Mouse (Mus musculus) embryonic facial prominence, embryonic 14.5 days (tissue): ENCODE measurements around the gene Cnpy1. TPM values are rescaled to one million over a fixed set of nuclear protein-coding genes. Genes with fewer than 3 reads are reported as not detected.
A peak's percentile ranks its signal among the peaks of the same experiment; 100 is the strongest.

Source experiments
- ATAC-seq: fragments of 200-750 bp; cut with Nextera tagmentation; 2 replicates; pipeline ENCODE4 v1.8.0; 2017; ENCODE audit warnings: low read depth, moderate number of reproducible peaks, moderate TSS enrichment
- DNase-seq: peaks from one replicate; pipeline ENCODE4 v3.0.0-alpha.2; 2015; ENCODE audit warnings: low spot score
- H3K27ac ChIP-seq: fragments of 300-500 bp; sonication (generic); replicated peaks from 2 replicates; pipeline ENCODE4 v1.5.1; 2014; ENCODE audit warnings: low read depth, mild to moderate bottlenecking, low read length, moderate library complexity
- H3K27me3 ChIP-seq: fragments of 300-500 bp; sonication (generic); replicated peaks from 2 replicates; pipeline ENCODE4 v1.6.1; 2014; ENCODE audit warnings: low read length; ENCODE audit not compliant: control insufficient read depth, insufficient read depth
- H3K36me3 ChIP-seq: fragments of 300-500 bp; sonication (generic); 2 replicates; pipeline ENCODE4 v1.6.1; 2014; ENCODE audit warnings: low read length, mixed read lengths; ENCODE audit not compliant: control insufficient read depth, insufficient read depth
- H3K4me1 ChIP-seq: fragments of 300-500 bp; sonication (generic); 2 replicates; pipeline ENCODE4 v1.6.1; 2014; ENCODE audit warnings: antibody characterized with exemption, low read length; ENCODE audit not compliant: control insufficient read depth, insufficient read depth
- H3K4me2 ChIP-seq: fragments of 300-500 bp; sonication (generic); 2 replicates; pipeline ENCODE4 v1.6.1; 2014; ENCODE audit warnings: low read depth, mild to moderate bottlenecking, low read length, moderate library complexity, mixed read lengths
- H3K4me3 ChIP-seq: fragments of 300-500 bp; sonication (generic); 2 replicates; pipeline ENCODE4 v1.5.1; 2014; ENCODE audit warnings: low read depth, mild to moderate bottlenecking, low read length
- H3K9ac ChIP-seq: fragments of 300-500 bp; sonication (generic); 2 replicates; pipeline ENCODE4 v1.6.1; 2014; ENCODE audit warnings: low read depth, mild to moderate bottlenecking, low read length, moderate library complexity, mixed read lengths
- H3K9me3 ChIP-seq: fragments of 300-500 bp; sonication (generic); 2 replicates; pipeline ENCODE4 v1.6.1; 2016; ENCODE audit warnings: low read length; ENCODE audit not compliant: control insufficient read depth
- WGBS: fragments of 180-500 bp; shearing (Covaris S2); extraction: QIAGEN DNeasy Blood & Tissue Kit; methylation state at CpG from one replicate; pipeline ENCODE4 v1.1.7; 2014; 5-methylcytosine and 5-hydroxymethylcytosine counted together
- polyA plus RNA-seq: library from polyadenylated mRNA; unstranded; fragments of >200 nt; fragmentation: Nextera tagmentation; extraction: Ambion mirVana; gene quantifications from 2 replicates; pipeline ENCODE4 v1.2.1, GENCODE M21; 2014

Gene Cnpy1
- polyA plus RNA-seq, 1 experiment from 2014 or later: 1.7 TPM

DNA sequence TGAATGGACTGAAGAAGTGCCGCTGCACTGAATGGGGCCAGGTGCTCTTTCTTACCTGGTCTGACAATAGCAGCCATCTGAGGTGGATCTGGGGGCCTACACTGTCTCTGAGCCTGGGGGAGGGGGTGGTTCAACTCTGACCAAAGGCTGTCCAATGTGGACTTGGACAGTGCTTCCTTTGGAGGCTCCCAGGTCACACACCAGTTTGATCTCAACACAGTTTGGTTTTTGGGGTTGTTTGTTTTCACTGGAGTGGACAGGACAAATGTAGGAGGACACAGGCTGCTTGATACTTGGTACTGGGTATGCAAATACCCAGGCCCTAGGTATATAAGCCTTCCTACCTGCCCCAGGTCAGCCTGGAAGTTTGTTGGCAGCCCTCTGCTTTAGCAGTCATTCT is 71.9 kb downstream of the Cnpy1 start:
- Histone ChIP-seq H3K4me3 (no peak overlapping the region), H3K27ac (no peak overlapping the region)
- DNase-seq: no peak

DNA sequence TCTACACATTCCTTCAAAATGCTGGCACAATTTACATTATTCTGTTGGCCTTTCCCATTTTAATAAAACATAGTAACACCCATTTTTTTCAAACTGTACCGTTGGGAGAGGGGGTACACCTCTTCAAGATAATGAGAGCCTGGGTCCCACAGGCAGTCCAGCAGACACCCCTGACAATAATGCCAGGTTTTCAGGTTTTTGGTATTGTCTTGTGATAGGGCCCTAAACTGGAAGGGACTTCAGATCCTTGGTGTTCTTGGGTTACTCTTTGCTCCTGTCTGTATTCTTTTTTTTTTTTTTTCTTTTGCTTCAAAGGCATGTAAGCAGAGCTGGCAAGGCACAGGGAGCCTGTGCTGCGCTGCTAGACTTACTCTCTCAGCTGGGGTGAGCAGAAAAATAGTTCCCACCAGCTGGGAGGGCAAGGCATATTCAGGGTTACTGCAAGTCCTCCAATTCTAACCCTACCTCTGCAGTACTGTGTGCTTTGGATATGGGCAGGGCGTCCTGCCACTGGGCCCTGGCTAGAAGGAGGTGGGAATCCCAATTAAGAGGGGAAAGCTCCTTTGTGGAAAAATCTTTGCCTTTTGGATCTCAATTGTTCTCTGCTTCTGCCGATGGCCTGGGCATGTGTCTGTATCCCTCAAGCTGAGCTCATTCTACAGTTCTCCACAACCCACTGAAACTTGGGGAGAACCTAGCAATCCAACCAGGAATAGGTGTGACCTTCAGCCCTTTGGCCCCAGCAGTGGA is 72.5 kb downstream of the Cnpy1 start:
- H3K27me3 ChIP-seq: peaks cover 94% of the 10 kb centered on the region
- DNase-seq (no peak), ATAC-seq (no peak)
- no peak overlapping the region for H3K27ac ChIP-seq
- H3K36me3 ChIP-seq: no peaks in the 10 kb centered on the region
- no peak overlapping the region for H3K4me2 ChIP-seq
- no peak overlapping the region for H3K9ac ChIP-seq
- no peaks in the 10 kb centered on the region for H3K9me3 ChIP-seq
- 4% methylated on average over 4 of the region's 4 CpGs for WGBS
- H3K4me1 ChIP-seq: no peaks in the 10 kb centered on the region; the same call in 1 of the 2 replicates
- H3K4me3 ChIP-seq: no peak overlapping the region

More for the DNA sequence above, 71.9 kb downstream of the Cnpy1 start:
- Histone ChIP-seq H3K36me3 (no peaks in the 10 kb centered on the region), H3K27me3 (peaks cover 94% of the 10 kb centered on the region), H3K9ac (no peak overlapping the region), H3K9me3 (no peaks in the 10 kb centered on the region), H3K4me1 (no peaks in the 10 kb centered on the region; the same call in 1 of the 2 replicates), H3K4me2 (no peak overlapping the region)
- no peak for ATAC-seq
- 9% methylated on average over 1 of the region's 1 CpGs for WGBS

DNA sequence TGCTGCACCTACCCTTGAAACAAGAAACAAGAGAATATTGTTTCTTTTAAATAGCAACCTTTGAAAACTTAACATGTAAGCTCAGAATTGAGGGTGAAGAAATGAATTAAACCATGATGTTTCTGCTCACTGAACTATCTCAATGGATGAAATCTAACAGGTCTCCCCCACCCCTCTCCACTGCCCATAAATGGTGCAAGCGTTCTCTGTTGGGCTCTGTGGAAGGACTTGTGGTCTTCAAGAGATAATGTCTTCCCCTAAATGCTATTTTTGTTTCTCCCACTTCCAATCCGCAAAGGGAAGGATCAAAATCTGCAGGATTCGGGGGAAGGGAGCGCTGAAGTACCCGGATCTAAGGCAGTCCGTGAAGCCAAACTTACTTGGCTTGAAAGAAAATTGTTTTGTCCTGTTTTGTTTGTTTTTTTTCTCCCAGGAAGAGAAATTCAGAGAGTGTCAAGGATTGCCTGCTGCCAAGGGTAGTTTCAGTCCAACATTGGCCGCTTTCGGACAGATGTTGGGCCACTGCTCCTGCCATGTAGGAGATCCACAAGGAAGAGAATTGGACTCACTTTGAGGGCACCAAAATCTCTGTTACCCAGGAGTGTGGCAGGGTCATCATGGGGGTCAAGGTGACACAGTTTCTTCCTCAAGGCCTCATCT is 73.2 kb downstream of the Cnpy1 start:
- H3K9ac ChIP-seq: no peak overlapping the region
- no peaks in the 10 kb centered on the region for H3K36me3 ChIP-seq
- WGBS: 6% methylated on average over 8 of the region's 8 CpGs
- no peak overlapping the region for H3K4me2 ChIP-seq
- H3K27ac ChIP-seq: no peak overlapping the region
- no peak for DNase-seq
- H3K4me1 ChIP-seq: no peaks in the 10 kb centered on the region; the same call in 1 of the 2 replicates
- no peak for ATAC-seq
- H3K9me3 ChIP-seq: no peaks in the 10 kb centered on the region
- H3K4me3 ChIP-seq: no peak overlapping the region
- peaks cover 96% of the 10 kb centered on the region for H3K27me3 ChIP-seq

DNA sequence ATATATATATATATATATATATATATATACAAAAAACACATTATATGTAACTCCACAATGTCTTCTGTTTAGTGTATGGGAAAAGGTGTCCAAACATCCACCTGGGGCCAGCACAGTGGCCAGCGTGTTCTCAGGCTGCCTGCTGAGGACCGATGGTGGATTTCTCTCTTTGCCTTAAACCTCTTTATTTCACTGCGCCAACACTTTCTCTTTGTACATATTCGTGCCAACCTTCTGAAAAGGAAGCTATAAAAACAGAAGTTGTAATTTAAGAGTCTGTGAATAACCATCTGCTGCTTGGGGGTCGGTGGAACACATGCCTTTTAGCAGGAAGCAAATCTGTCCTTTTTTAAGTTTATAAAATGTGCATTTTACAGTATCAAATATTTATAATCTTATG is 73.9 kb downstream of the Cnpy1 start:
- 11% methylated on average over 5 of the region's 5 CpGs for WGBS
- ATAC-seq: no peak
- no peak for DNase-seq
- no peak overlapping the region for H3K4me3 ChIP-seq
- H3K27ac ChIP-seq: no peak overlapping the region
- H3K27me3 ChIP-seq: peaks cover 97% of the 10 kb centered on the region
- no peak overlapping the region for H3K9ac ChIP-seq
- no peak overlapping the region for H3K4me2 ChIP-seq
- H3K9me3 ChIP-seq: no peaks in the 10 kb centered on the region
- no peaks in the 10 kb centered on the region; the same call in 1 of the 2 replicates for H3K4me1 ChIP-seq
- H3K36me3 ChIP-seq: no peaks in the 10 kb centered on the region

DNA sequence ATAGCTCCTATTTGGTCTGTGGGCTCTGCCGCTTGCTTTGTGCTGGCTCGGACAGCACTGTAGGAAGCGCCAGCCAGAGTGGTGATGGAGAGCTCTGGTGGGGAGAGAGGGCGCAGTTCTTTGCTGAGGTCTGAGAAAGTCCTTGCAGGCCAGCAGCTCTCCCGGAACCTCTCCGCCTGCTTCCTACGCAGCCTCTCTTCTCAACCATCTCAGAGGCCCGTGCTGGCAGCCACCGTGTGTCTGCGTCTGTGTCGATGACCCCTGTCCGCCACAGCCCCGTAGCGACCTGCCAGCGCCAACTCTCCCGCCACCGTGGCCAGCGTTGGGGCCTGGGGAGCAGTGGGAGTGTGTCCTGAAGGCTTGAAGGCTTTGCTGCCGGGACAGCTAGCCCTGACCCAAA is 74.7 kb downstream of the Cnpy1 start:
- DNase-seq: no peak
- Histone ChIP-seq H3K36me3 (no peaks in the 10 kb centered on the region), H3K9me3 (no peaks in the 10 kb centered on the region), H3K27ac (no peak overlapping the region), H3K4me3 (no peak overlapping the region), H3K9ac (no peak overlapping the region), H3K4me2 (no peak overlapping the region), H3K27me3 (peaks cover 97% of the 10 kb centered on the region), H3K4me1 (no peaks in the 10 kb centered on the region; the same call in 1 of the 2 replicates)
- 4% methylated on average over 19 of the region's 19 CpGs for WGBS
- no peak for ATAC-seq

DNA sequence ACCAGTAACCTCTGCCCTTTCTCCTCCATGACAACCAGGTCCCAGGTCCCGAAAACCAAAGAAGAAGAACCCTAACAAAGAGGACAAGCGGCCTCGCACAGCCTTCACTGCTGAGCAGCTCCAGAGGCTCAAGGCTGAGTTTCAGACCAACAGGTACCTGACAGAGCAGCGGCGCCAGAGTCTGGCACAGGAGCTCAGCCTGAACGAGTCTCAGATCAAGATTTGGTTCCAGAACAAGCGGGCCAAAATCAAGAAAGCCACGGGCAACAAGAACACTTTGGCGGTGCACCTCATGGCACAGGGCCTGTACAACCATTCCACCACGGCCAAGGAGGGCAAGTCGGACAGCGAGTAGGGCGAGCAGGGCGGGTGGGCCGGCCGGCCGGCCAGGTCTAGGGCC is 75.5 kb downstream of the Cnpy1 start:
- Histone ChIP-seq H3K27me3 (peaks cover 96% of the 10 kb centered on the region), H3K9ac (no peak overlapping the region), H3K36me3 (no peaks in the 10 kb centered on the region), H3K9me3 (no peaks in the 10 kb centered on the region), H3K27ac (no peak overlapping the region), H3K4me1 (no peaks in the 10 kb centered on the region; the same call in 1 of the 2 replicates), H3K4me3 (no peak overlapping the region), H3K4me2 (no peak overlapping the region)
- 8% methylated on average over 17 of the region's 17 CpGs for WGBS
- no peak for DNase-seq
- no peak for ATAC-seq

DNA sequence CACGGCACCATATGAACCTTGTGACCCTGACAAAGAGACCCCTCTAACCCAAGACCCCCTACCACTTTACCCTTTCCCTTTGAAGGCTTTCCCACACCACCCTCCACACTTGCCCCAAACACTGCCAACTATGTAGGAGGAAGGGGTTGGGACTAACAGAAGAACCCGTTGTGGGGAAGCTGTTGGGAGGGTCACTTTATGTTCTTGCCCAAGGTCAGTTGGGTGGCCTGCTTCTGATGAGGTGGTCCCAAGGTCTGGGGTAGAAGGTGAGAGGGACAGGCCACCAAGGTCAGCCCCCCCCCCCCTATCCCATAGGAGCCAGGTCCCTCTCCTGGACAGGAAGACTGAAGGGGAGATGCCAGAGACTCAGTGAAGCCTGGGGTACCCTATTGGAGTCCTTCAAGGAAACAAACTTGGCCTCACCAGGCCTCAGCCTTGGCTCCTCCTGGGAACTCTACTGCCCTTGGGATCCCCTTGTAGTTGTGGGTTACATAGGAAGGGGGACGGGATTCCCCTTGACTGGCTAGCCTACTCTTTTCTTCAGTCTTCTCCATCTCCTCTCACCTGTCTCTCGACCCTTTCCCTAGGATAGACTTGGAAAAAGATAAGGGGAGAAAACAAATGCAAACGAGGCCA is 76.3 kb downstream of the Cnpy1 start:
- no peak for DNase-seq

DNA sequence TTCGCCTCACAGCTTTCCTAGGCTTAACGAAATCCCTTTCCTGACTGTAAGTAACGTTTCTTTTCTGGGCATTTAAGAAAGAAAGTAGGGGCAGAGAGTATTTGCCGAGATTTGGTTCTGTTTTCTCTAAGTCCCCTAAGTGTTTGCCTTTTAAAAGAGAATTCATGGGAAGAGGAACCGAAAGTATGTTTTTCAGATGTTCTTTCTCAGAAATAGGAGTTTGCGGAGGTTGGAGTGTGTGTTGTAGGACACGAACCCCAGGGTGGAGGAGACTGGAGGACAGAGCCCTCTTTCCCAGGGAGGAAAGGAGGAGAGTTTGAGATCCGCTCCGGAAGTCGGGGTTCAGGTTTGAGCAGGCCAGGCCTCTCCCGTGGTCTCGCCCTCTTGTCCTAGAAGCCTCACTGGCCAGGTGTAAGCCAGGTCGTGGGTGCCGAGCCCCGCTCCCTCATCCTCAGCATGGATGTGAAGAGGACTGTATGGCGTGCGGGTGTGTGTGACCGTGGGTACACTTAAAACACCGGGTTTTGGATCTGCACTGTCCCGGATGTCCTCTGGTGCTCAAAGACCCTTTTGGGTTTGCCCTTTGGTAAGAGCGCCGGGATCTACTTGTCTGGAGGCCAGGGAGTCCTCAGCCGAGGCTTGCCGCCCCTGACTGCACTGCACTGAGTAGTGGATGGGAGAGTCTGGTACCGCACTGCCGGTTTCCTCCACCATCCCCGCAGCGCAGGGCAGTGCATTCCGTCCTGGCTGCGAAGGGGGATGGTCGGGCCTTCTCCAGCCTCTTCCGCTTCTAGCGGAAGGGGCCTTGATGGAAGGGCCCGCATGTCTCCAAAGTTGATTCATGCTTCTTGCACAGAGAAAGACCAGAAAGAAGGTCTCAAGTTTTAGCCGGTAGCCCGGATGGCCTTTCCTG is 77.1 kb downstream of the Cnpy1 start:
- 0 out of 2 replicates have a peak overlapping the region, but pooled peaks have one; percentile 13 for H3K4me3 ChIP-seq
- no peaks in the 10 kb centered on the region for H3K36me3 ChIP-seq
- no peak overlapping the region for H3K9ac ChIP-seq
- no peak overlapping the region for H3K27ac ChIP-seq
- no peak for DNase-seq
- ATAC-seq: no peak
- peak overlapping the region; percentile 4; the same call in 1 of the 2 replicates for H3K4me2 ChIP-seq
- 2% methylated on average over 36 of the region's 36 CpGs for WGBS
- H3K9me3 ChIP-seq: no peaks in the 10 kb centered on the region
- no peaks in the 10 kb centered on the region for H3K4me1 ChIP-seq
- H3K27me3 ChIP-seq: peaks cover 96% of the 10 kb centered on the region

More for the DNA sequence above, 76.3 kb downstream of the Cnpy1 start:
- H3K36me3 ChIP-seq: no peaks in the 10 kb centered on the region
- H3K4me3 ChIP-seq: 0 out of 2 replicates have a peak overlapping the region, but pooled peaks have one; percentile 13
- WGBS: 11% methylated on average over 5 of the region's 5 CpGs
- H3K9me3 ChIP-seq: no peaks in the 10 kb centered on the region
- H3K4me2 ChIP-seq: no peak overlapping the region
- H3K27ac ChIP-seq: no peak overlapping the region
- ATAC-seq: no peak
- H3K27me3 ChIP-seq: peaks cover 96% of the 10 kb centered on the region
- H3K4me1 ChIP-seq: no peaks in the 10 kb centered on the region
- no peak overlapping the region for H3K9ac ChIP-seq
